Mouse (Mus musculus) myocyte (in vitro differentiated cells): ENCODE measurements around the gene Epb41l4b.

ENCODE experiments used
- MAX ChIP-seq: IDR thresholded peaks from one replicate; pipeline ENCODE4 v1.6.1; 2011; ENCODE audit warnings: low read depth, mild to moderate bottlenecking, control low read depth
- MYOD1 ChIP-seq, 3 experiments: IDR thresholded peaks; one replicate each; pipeline ENCODE4 v1.6.1; 2011; ENCODE audit warnings: control low read depth in 2 of 3, low read depth in 2 of 3, mild to moderate bottlenecking in 2 of 3, moderate library complexity in 1 of 3; ENCODE audit not compliant: insufficient read length in 2 of 3, control insufficient read depth in 1 of 3
- MYOG ChIP-seq, 3 experiments: IDR thresholded peaks; one replicate each; pipeline ENCODE4 v1.6.1; 2011; ENCODE audit warnings: control low read depth in 2 of 3, low read depth in 2 of 3, mild to moderate bottlenecking in 2 of 3; ENCODE audit not compliant: insufficient read length in 2 of 3, control insufficient read depth in 1 of 3, insufficient read depth in 1 of 3
- POLR2A ChIP-seq: IDR thresholded peaks from one replicate; pipeline ENCODE4 v1.6.1; 2011; ENCODE audit warnings: low read depth, mild to moderate bottlenecking, control low read depth, moderate library complexity; ENCODE audit not compliant: insufficient read length
- POLR2AphosphoS2 ChIP-seq: IDR thresholded peaks from one replicate; pipeline ENCODE4 v1.6.1; 2011; ENCODE audit warnings: low read depth, control low read depth; ENCODE audit not compliant: insufficient read length
- TCF12 ChIP-seq: IDR thresholded peaks from one replicate; pipeline ENCODE4 v1.6.1; 2011; ENCODE audit warnings: mild to moderate bottlenecking, control low read depth; ENCODE audit not compliant: poor library complexity, insufficient read depth, severe bottlenecking
- TCF3 ChIP-seq: IDR thresholded peaks from one replicate; pipeline ENCODE4 v1.6.1; 2011; ENCODE audit warnings: low read depth, control low read depth; ENCODE audit not compliant: insufficient read length

GRCm38 (mm10) chr4:56953235-56953634, 190.0 kb downstream of the Epb41l4b start:
- TF ChIP-seq TCF12, result no peak
- no peak for TF ChIP-seq MYOG (IDR thresholded peaks at IDR 0.05; ENCODE audit: control insufficient read depth in 1 of 3, insufficient read depth in 1 of 3, insufficient read length in 2 of 3, low read depth in 2 of 3)
- TF ChIP-seq POLR2AphosphoS2, result no peak
- TF ChIP-seq TCF3, result no peak
- TF ChIP-seq POLR2A, result no peak
- no peak for TF ChIP-seq MYOD1 (IDR thresholded peaks at IDR 0.05; ENCODE audit: control insufficient read depth in 1 of 3, insufficient read length in 2 of 3, low read depth in 2 of 3)
- no peak for TF ChIP-seq MAX
